Mouse (Mus musculus) neural tube, embryonic 15.5 days (tissue): Measurements from ENCODE around the gene Fndc1. TPM values are rescaled to one million over a fixed set of nuclear protein-coding genes. Genes with fewer than 3 reads are reported as not detected.

Source experiments
- ATAC-seq: fragments of 200-750 bp; cut with Nextera tagmentation; 2 replicates; pipeline ENCODE4 v1.8.0; 2017; ENCODE audit warnings: mild to moderate bottlenecking, moderate TSS enrichment, moderate library complexity; ENCODE audit not compliant: low FRiP score
- H3K27ac ChIP-seq: fragments of 300-500 bp; sonication (generic); replicated peaks from 2 replicates; pipeline ENCODE4 v1.5.1; 2015; ENCODE audit warnings: mild to moderate bottlenecking, inconsistent platforms
- H3K27me3 ChIP-seq: fragments of 300-500 bp; sonication (generic); replicated peaks from 2 replicates; pipeline ENCODE4 v1.6.1; 2015; ENCODE audit warnings: inconsistent platforms
- H3K36me3 ChIP-seq: fragments of 300-500 bp; sonication (generic); 2 replicates; pipeline ENCODE4 v1.6.1; 2015; ENCODE audit warnings: inconsistent platforms
- H3K4me1 ChIP-seq: fragments of 300-500 bp; sonication (generic); 2 replicates; pipeline ENCODE4 v1.6.1; 2015; ENCODE audit warnings: inconsistent platforms
- H3K4me2 ChIP-seq: fragments of 300-500 bp; sonication (generic); 2 replicates; pipeline ENCODE4 v1.6.1; 2015; ENCODE audit warnings: inconsistent platforms, mild to moderate bottlenecking, moderate library complexity
- H3K4me3 ChIP-seq: fragments of 300-500 bp; sonication (generic); replicated peaks from 2 replicates; pipeline ENCODE4 v1.5.1; 2015; ENCODE audit warnings: mild to moderate bottlenecking, inconsistent platforms
- H3K9ac ChIP-seq: fragments of 300-500 bp; sonication (generic); replicated peaks from 2 replicates; pipeline ENCODE4 v1.6.1; 2015; ENCODE audit warnings: mild to moderate bottlenecking, inconsistent platforms
- H3K9me3 ChIP-seq: fragments of 300-500 bp; sonication (generic); replicated peaks from 2 replicates; pipeline ENCODE4 v1.6.1; 2016; ENCODE audit warnings: inconsistent platforms
- WGBS: fragments of 180-500 bp; shearing (Covaris S2); methylation state at CpG from one replicate; pipeline ENCODE4 v1.1.7; 2015; ENCODE audit warnings: mixed read lengths; 5-methylcytosine and 5-hydroxymethylcytosine counted together
- polyA plus RNA-seq: library from polyadenylated mRNA; unstranded; fragments of >200 nt; fragmentation: Nextera tagmentation; extraction: Ambion mirVana; gene quantifications from 2 replicates; pipeline ENCODE4 v1.2.1, GENCODE M21; 2015

The Fndc1 gene
- polyA plus RNA-seq, 1 experiment from 2014 or later: 13.8 TPM

DNA sequence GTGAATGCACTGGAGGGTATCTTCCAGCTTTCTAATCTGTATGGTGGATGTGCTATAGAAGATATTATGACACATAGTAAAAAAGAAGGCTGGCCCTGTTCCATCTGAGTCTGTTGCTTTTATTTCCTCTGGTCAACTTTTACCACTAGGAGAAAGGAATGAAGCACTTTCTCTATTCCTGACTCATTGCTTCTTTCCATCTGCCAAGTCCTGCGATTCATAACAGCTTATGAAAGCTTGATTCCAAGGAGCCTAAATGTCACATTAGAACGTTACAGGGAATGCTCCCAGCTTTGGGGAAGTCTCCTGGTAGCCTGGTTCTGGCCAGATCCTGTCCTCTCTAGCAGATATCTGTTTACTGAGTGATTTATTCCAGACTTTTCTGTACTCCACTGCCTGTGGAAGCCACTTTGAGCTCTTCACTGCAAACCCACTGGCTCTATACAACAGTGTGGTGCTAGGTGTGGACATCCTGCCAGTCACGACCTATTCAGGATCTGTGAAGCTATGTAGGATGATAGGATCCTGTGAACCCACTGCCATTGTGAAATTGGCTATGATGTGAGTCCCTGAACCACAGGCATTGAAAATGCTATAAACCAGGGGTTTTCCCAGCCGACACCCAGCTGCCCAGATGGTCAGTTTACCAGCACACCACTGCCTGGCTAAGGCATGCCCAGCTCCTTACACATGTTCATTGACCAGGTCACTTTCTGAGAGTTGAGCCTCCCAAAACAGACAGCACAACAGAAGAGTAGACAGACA is 77.9 kb downstream of the Fndc1 start:
- Histone ChIP-seq H3K27me3 (no peaks in the 10 kb centered on the region), H3K9ac (no peak overlapping the region), H3K4me3 (no peak overlapping the region), H3K4me2 (no peak overlapping the region), H3K9me3 (no peaks in the 10 kb centered on the region), H3K4me1 (no peaks in the 10 kb centered on the region), H3K36me3 (no peaks in the 10 kb centered on the region), H3K27ac (no peak overlapping the region)
- ATAC-seq: no peak
- 82% methylated on average over 4 of the region's 4 CpGs for WGBS

DNA sequence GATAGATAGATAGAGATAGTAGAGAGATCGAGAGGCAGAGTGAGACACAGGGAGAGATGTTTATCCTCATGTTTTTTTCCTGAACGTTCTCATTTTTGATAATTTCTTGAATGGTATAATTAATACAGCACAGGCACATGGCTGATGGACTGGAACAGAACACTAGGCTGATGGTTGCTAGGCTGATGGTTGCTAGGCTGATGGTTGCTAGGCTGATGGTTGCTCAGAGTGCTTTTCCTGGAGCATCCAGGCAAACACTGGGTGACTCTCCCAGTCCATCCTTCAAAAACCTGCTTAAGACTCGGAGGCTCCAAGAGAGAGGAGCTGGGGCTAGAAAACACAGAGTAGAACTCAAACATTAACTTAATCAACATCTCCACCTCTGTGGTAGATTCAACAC is 80.3 kb downstream of the Fndc1 start:
- H3K4me2 ChIP-seq: no peak overlapping the region
- H3K4me3 ChIP-seq: no peak overlapping the region
- H3K27me3 ChIP-seq: no peaks in the 10 kb centered on the region
- H3K36me3 ChIP-seq: no peaks in the 10 kb centered on the region
- no peaks in the 10 kb centered on the region for H3K9me3 ChIP-seq
- H3K27ac ChIP-seq: no peak overlapping the region
- no peaks in the 10 kb centered on the region for H3K4me1 ChIP-seq
- no peak for ATAC-seq
- 81% methylated on average over 3 of the region's 3 CpGs for WGBS
- H3K9ac ChIP-seq: no peak overlapping the region

DNA sequence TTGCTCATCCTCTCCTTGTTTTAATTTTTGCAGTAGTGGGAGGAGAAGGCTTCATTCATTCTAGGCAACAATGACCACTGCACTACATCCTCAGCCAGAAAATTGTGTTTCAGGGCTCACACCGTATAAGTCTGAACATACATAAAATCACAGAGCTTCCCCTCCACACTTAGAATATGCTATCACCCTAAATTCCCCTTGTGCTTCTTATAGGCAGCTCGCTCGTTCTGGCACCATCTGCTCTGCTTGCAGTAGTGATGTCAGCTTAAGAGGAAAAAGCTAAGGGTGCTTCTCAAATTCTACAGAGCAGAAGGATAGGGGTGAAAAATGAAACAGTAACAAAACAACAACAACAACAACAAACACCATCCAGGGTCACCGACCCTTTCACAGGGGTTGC is 82.1 kb downstream of the Fndc1 start:
- no peaks in the 10 kb centered on the region for H3K36me3 ChIP-seq
- no peak overlapping the region for H3K4me3 ChIP-seq
- no peaks in the 10 kb centered on the region for H3K4me1 ChIP-seq
- no peak overlapping the region for H3K27ac ChIP-seq
- no peak for ATAC-seq
- no peaks in the 10 kb centered on the region for H3K27me3 ChIP-seq
- no peak overlapping the region for H3K4me2 ChIP-seq
- no peaks in the 10 kb centered on the region for H3K9me3 ChIP-seq
- WGBS: 82% methylated on average over 4 of the region's 4 CpGs
- no peak overlapping the region for H3K9ac ChIP-seq

DNA sequence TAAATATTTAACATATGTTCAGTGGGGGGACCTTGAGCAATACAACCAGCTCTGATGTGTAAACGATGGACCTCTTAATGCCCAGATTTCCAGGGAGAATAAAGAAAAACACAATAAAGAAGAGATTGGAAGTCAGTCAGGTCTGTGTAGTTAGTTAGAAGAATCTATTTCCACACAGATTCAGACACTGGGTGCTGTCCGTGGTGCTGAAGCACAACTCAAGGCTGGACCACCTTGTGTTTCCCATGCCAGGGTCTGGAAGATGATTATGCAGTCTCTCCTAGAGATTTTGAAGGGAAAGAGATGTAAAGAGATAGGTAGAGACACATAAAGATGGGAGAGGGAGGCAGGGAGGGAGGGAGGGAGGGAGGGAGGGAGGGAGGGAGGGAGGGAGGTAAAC is 86.1 kb downstream of the Fndc1 start:
- ATAC-seq: no peak

DNA sequence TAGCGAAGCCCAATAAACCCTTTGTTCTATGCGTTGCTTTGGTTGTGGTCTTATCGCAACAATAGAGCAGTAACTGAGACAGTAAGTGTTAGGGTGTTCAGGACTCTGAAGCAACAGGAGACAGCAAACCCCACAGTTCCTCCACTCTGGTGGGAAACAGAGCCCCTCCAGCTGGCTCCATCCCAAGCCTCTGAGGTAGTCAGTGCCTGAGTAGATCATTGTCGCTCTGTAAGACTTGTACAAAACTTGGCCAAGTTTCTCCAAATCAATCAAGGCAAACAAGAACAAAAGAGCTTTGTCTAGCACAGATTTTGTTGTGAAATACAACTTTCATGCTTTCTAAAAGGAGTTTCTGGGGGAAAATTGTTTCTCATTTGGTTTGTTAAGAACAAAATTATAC is 104.1 kb downstream of the Fndc1 start:
- no peak for ATAC-seq
- H3K9me3 ChIP-seq: no peaks in the 10 kb centered on the region
- WGBS: 73% methylated on average over 4 of the region's 4 CpGs

More for the DNA sequence above, 86.1 kb downstream of the Fndc1 start:
- Histone ChIP-seq H3K36me3 (no peaks in the 10 kb centered on the region), H3K27me3 (no peaks in the 10 kb centered on the region), H3K4me3 (no peak overlapping the region), H3K27ac (no peak overlapping the region), H3K9ac (no peak overlapping the region), H3K4me1 (no peaks in the 10 kb centered on the region), H3K9me3 (no peaks in the 10 kb centered on the region), H3K4me2 (no peak overlapping the region)
- WGBS: 29% methylated on average over 2 of the region's 2 CpGs

DNA sequence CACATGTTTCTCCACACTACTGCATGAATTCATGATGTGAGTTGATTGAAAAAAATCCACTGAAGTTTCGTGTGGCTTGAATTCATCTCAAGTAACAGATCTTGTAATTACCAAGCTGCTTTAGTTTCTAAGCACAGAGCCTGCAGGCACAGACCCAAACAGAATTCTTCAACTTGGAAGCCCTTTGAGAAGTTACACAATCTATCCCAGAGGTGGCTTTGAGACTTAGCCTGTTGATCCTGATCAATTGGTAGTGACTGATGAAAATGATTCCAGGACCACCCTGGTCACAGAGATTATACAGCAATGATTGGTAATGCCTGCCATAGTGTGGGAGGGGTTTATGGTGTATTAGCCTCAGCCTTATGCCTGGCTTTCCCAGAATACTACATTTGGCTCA is 108.2 kb downstream of the Fndc1 start:
- 75% methylated on average over 1 of the region's 1 CpGs for WGBS
- no peaks in the 10 kb centered on the region for H3K9me3 ChIP-seq
- H3K36me3 ChIP-seq: no peaks in the 10 kb centered on the region
- no peak overlapping the region for H3K27ac ChIP-seq
- no peaks in the 10 kb centered on the region for H3K4me1 ChIP-seq
- ATAC-seq: no peak
- no peak overlapping the region for H3K4me2 ChIP-seq
- no peaks in the 10 kb centered on the region for H3K27me3 ChIP-seq
- H3K4me3 ChIP-seq: no peak overlapping the region
- no peak overlapping the region for H3K9ac ChIP-seq

More for the DNA sequence above, 104.1 kb downstream of the Fndc1 start:
- Histone ChIP-seq H3K27me3 (no peaks in the 10 kb centered on the region), H3K36me3 (no peaks in the 10 kb centered on the region), H3K4me3 (no peak overlapping the region), H3K4me1 (no peaks in the 10 kb centered on the region), H3K4me2 (no peak overlapping the region), H3K27ac (no peak overlapping the region), H3K9ac (no peak overlapping the region)

DNA sequence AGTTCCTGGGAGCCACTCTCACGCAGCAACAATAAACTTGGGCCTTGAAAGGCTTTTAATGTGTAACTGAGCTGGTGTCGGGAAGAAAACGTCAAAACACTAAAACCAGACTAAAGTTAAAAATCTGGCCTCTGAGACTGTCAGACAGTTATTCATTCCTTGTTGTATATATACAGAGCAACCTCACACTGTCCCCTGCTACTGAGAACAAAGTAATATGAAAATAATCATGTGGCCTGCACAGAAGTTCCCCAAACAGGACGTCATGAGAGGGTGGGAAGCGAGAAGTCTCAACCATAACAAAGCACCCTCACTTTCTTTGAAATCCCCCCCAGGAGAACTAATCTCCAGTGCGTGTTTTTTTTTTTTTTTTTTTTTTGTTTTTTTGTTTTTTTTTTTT is 109.2 kb downstream of the Fndc1 start:
- Histone ChIP-seq H3K27me3 (no peaks in the 10 kb centered on the region), H3K4me3 (no peak overlapping the region), H3K9ac (no peak overlapping the region), H3K4me2 (no peak overlapping the region), H3K27ac (no peak overlapping the region), H3K9me3 (no peaks in the 10 kb centered on the region), H3K36me3 (no peaks in the 10 kb centered on the region), H3K4me1 (no peaks in the 10 kb centered on the region)
- WGBS: 75% methylated on average over 6 of the region's 6 CpGs
- ATAC-seq: no peak

DNA sequence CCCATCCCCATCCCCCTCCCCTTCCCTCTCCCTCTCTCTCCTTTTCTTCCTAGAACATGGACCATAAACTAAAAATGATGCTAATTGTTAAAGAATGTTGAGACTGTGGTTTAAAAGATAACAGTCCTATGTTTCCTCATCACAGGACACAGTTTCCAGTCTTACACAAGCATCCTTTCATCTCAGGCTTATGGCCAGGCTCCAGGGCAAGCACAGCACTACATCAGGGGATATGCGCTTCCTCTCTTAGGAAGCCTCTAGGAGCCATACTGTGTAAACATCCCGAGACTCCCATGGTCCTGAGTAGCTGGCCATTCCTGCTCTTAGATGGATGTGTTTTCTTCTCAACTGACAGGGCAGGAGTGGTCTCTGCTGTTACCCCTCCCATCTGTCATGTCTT is 114.1 kb downstream of the Fndc1 start:
- no peaks in the 10 kb centered on the region for H3K36me3 ChIP-seq
- H3K4me1 ChIP-seq: no peaks in the 10 kb centered on the region
- H3K27ac ChIP-seq: no peak overlapping the region
- H3K4me2 ChIP-seq: no peak overlapping the region
- no peak overlapping the region for H3K9ac ChIP-seq
- H3K9me3 ChIP-seq: no peaks in the 10 kb centered on the region
- H3K27me3 ChIP-seq: no peaks in the 10 kb centered on the region
- ATAC-seq: no peak
- 69% methylated on average over 2 of the region's 2 CpGs for WGBS
- no peak overlapping the region for H3K4me3 ChIP-seq

DNA sequence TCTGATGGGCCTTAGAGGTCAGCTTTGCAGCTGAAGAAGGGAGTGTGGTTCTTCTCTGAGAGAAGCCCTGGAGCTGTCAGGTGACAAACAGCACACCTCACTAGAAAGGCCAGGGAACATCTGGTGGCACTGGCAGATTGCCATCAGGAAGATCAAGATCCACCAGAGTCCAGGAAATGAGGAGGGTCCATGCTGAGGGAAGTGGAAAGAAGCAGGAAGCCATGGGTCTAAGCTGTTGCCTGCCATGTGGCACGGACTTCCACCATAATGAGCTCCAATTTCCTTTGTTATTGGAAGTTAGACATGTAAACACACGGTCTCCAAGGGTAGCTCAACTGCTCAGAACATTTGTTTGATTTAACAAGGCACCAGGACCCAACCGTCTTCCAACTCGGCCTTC is 120.0 kb downstream of the Fndc1 start:
- Histone ChIP-seq H3K36me3 (no peaks in the 10 kb centered on the region), H3K27me3 (no peaks in the 10 kb centered on the region), H3K4me3 (no peak overlapping the region), H3K4me1 (no peaks in the 10 kb centered on the region), H3K9me3 (no peaks in the 10 kb centered on the region), H3K9ac (no peak overlapping the region), H3K4me2 (no peak overlapping the region), H3K27ac (no peak overlapping the region)
- ATAC-seq: no peak
- WGBS: 79% methylated on average over 4 of the region's 4 CpGs

DNA sequence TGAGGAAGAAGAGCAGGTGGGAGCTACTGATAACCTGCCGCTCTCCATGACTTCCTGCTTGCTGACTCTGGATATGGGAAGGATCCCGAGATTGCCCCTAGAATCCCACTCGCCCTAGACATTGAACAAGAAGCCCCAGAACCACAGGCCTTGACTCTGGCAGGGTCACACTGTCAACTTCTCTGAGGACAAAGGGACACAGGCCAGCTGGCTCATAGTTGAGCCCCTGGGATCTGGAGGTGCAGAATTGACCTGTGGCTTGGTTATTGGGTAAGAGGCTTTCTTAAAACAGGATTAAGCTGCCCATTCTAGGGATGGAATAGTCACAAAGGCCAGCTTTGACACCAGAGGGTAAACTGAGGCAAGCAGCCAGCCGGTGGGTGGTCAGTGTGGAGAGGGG is 136.8 kb downstream of the Fndc1 start:
- no peaks in the 10 kb centered on the region for H3K36me3 ChIP-seq
- H3K27me3 ChIP-seq: no peaks in the 10 kb centered on the region
- no peak overlapping the region for H3K4me3 ChIP-seq
- no peaks in the 10 kb centered on the region for H3K9me3 ChIP-seq
- 87% methylated on average over 4 of the region's 4 CpGs for WGBS
- no peak overlapping the region for H3K9ac ChIP-seq
- no peak overlapping the region for H3K27ac ChIP-seq
- H3K4me2 ChIP-seq: no peak overlapping the region
- H3K4me1 ChIP-seq: no peaks in the 10 kb centered on the region
- no peak for ATAC-seq
